Mouse (Mus musculus): ENCODE results near the gene Pcyt1a. TPM values are rescaled to one million over a fixed set of nuclear protein-coding genes. Genes with fewer than 3 reads are reported as not detected.

The Pcyt1a gene
- polyA plus RNA-seq, 1 experiment from 2014 or later, result 41.7 TPM

GRCm38 (mm10) chr16:32405716-32406115 lies 25.0 kb upstream of the Pcyt1a start:
- no peak overlapping the region for H3K27ac ChIP-seq
- WGBS, result 91% methylated on average over 9 of the region's 9 CpGs
- H3K4me1 ChIP-seq, result no peaks in the 10 kb centered on the region
- DNase-seq (ENCODE audit: extremely low spot score, low spot score), result no peak
- H3K9me3 ChIP-seq, result no peaks in the 10 kb centered on the region
- no peaks in the 10 kb centered on the region for H3K27me3 ChIP-seq (ENCODE audit: poor library complexity, severe bottlenecking)
- no peak overlapping the region for H3K4me3 ChIP-seq
- no peaks in the 10 kb centered on the region for H3K36me3 ChIP-seq (replicated peaks)

DNA sequence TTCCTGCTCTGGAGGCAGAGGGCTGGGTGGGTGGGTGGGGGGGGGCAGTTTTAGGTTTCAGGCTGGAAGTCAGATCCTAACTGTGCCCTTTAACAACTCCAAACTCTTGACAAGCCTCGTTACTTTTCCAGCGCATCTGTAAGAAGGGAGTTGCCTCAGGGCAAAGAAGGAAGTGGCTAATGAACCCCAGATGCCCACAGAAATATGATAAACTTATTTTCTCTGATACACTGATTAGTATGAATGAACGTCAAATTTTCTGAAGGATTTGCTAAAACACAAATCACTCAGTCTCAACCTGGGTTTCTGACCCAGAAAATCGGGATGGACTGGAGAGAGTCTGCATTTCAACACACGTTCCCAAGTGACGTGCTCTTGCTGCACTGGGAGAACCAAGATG lies 24.1 kb upstream of the Pcyt1a start:
- no peak overlapping the region for H3K4me3 ChIP-seq
- no peaks in the 10 kb centered on the region for H3K36me3 ChIP-seq (replicated peaks)
- 78% methylated on average over 6 of the region's 6 CpGs for WGBS
- no peak overlapping the region for H3K27ac ChIP-seq
- no peaks in the 10 kb centered on the region for H3K27me3 ChIP-seq (ENCODE audit: poor library complexity, severe bottlenecking)
- no peaks in the 10 kb centered on the region for H3K4me1 ChIP-seq
- H3K9me3 ChIP-seq, result no peaks in the 10 kb centered on the region
- no peak for DNase-seq (ENCODE audit: extremely low spot score, low spot score)

GRCm38 (mm10) chr16:32407730-32408129 lies 23.0 kb upstream of the Pcyt1a start:
- Histone ChIP-seq H3K36me3 (replicated peaks) (no peaks in the 10 kb centered on the region), H3K27ac (no peak overlapping the region), H3K27me3 (ENCODE audit: poor library complexity, severe bottlenecking) (no peaks in the 10 kb centered on the region), H3K4me3 (no peak overlapping the region), H3K9me3 (no peaks in the 10 kb centered on the region), H3K4me1 (no peaks in the 10 kb centered on the region)
- WGBS, result 85% methylated on average over 10 of the region's 10 CpGs
- DNase-seq (ENCODE audit: extremely low spot score, low spot score), result no peak

DNA sequence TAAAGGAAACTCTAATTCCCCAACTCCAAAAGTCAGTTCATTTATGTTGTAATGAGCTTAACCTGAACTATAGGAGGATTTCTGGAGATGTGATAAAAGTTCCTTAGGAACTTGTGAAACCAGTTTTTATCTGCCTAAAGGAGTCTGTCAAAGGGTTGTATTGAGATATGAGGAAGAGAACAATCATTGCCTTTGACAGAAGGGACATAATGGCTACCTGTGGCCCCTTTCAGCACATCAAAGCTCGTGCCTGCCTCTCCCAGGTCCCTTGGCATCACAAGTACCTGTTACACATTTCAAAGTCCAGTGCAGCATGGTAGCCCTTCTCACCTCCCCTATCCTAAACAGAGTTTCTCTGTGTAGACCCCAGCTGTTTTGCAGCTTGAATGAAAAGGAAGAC lies 13.3 kb upstream of the Pcyt1a start:
- DNase-seq (ENCODE audit: extremely low spot score, low spot score), result no peak
- 55% methylated on average over 1 of the region's 1 CpGs for WGBS
- no peaks in the 10 kb centered on the region for H3K36me3 ChIP-seq (replicated peaks)

DNA sequence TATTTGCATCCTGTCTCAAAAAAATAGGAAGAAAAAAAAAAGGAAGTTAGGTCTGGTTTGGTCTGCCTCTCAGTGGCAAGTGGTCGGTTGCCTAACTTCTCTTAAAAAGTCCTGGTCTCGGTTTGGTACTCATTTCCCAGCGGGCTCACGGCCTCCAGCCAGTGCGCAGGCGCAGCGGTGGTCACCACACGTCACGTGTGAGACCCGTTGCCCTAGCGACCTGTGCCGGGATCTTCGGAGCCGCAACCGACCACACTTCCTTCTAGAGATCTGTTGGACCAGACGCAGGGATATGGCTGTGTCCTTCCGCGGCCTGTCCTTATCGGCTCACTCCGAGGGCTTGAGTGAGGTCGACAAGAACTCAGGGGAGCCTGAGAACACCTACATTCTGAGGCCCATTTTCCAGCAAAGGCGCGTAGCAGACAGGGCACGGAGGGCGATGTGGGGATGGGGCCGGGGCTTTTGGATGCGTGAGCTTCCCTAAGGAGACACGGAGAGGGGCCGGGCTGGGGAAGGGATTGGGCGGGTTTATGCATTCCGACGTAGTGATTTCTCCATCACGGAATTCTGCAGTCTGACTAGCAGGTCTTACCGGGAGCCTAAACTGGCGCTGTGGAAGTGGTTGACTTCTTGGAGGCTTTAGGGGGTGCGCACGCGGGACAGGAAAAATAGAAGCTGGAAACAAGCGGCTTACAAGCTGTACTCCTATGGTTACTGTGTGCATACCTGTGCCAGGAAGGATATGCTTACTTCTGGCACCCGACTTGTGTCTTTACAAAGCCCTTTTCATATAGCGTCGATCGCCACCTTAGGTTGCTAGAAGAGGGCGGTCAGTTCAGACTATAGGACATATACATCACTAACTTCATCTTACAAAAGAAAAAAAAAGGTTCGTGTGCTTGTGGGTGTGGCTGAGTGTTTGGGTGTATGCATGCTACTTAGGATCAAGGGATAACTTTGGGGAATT lies 10.9 kb upstream of the Pcyt1a start, which contains the start of gene Tctex1d2:
Gene Tctex1d2, plus strand, starts transcription at position 186 of the 967 bp plus-strand sequence.
- Histone ChIP-seq H3K4me3 (peak within 1 kb of the TSS; percentile 70), H3K36me3 (replicated peaks) (no peaks in the 10 kb centered on the region)

More for the DNA sequence above, 13.3 kb upstream of the Pcyt1a start:
- Histone ChIP-seq H3K4me3 (no peak overlapping the region), H3K9me3 (no peaks in the 10 kb centered on the region), H3K27me3 (ENCODE audit: poor library complexity, severe bottlenecking) (no peaks in the 10 kb centered on the region), H3K4me1 (peaks cover 14% of the 10 kb centered on the region), H3K27ac (no peak overlapping the region)

DNA sequence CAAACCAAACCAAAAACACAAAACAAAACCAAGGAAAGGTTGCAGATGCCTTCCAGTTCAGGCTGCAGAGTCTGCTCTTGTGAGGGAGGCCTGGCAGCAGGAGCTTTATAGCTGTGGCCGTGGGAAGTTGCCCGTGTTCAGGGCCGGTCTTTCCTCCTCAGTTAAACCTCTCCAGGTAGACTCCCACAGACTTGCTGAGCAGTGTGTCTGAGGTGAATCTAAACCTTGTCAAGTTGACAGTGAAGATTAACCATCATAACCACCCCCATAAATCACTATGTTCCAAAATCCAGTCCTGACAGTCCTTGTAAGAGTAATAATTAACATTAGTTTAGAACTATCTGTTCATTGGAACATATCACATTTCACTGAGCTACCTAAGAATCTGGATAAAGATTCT lies 3.2 kb upstream of the Pcyt1a start:
- H3K36me3 ChIP-seq (replicated peaks), result 0 out of 2 replicates have a peak, but pooled peaks cover 5% of the 10 kb centered on the region
- no peaks in the 10 kb centered on the region for H3K9me3 ChIP-seq
- 95% methylated on average over 3 of the region's 3 CpGs for WGBS
- H3K27ac ChIP-seq, result no peak overlapping the region
- no peak for DNase-seq (ENCODE audit: extremely low spot score, low spot score)
- no peak overlapping the region for H3K4me3 ChIP-seq
- no peaks in the 10 kb centered on the region for H3K27me3 ChIP-seq (ENCODE audit: poor library complexity, severe bottlenecking)
- peaks cover 27% of the 10 kb centered on the region for H3K4me1 ChIP-seq

More for the DNA sequence above, 10.9 kb upstream of the Pcyt1a start, which contains the start of gene Tctex1d2:
- H3K9me3 ChIP-seq, result no peaks in the 10 kb centered on the region
- peak within 1 kb of the TSS; percentile 92 for H3K27ac ChIP-seq
- H3K4me1 ChIP-seq, result peaks cover 14% of the 10 kb centered on the region
- H3K27me3 ChIP-seq (ENCODE audit: poor library complexity, severe bottlenecking), result no peaks in the 10 kb centered on the region
- under 1% methylated on average over 45 of the region's 45 CpGs for WGBS
- DNase-seq (ENCODE audit: extremely low spot score, low spot score), result peak; percentile 95

- no peaks in the 10 kb centered on the region for H3K27me3 ChIP-seq (ENCODE audit: poor library complexity, severe bottlenecking)
- H3K4me1 ChIP-seq, result peaks cover 27% of the 10 kb centered on the region
- no peak for DNase-seq (ENCODE audit: extremely low spot score, low spot score)
- 0 out of 2 replicates have a peak, but pooled peaks cover 5% of the 10 kb centered on the region for H3K36me3 ChIP-seq (replicated peaks)
- peak overlapping the region; percentile 93 for H3K27ac ChIP-seq
- no peaks in the 10 kb centered on the region for H3K9me3 ChIP-seq
- H3K4me3 ChIP-seq, result peak overlapping the region; percentile 78
- 3% methylated on average over 28 of the region's 28 CpGs for WGBS
These were observed 398 bp downstream of the Pcyt1a start for GRCm38 (mm10) chr16:32431047-32431591.

GRCm38 (mm10) chr16:32431926-32432325 lies 1.2 kb downstream of the Pcyt1a start:
- WGBS, result 91% methylated on average over 1 of the region's 1 CpGs
- H3K4me3 ChIP-seq, result peak overlapping the region; percentile 78
- no peak for DNase-seq (ENCODE audit: extremely low spot score, low spot score)
- H3K27me3 ChIP-seq (ENCODE audit: poor library complexity, severe bottlenecking), result no peaks in the 10 kb centered on the region
- H3K36me3 ChIP-seq (replicated peaks), result no peaks in the 10 kb centered on the region
- H3K9me3 ChIP-seq, result no peaks in the 10 kb centered on the region
- H3K27ac ChIP-seq, result no peak overlapping the region
- H3K4me1 ChIP-seq, result peaks cover 27% of the 10 kb centered on the region

DNA sequence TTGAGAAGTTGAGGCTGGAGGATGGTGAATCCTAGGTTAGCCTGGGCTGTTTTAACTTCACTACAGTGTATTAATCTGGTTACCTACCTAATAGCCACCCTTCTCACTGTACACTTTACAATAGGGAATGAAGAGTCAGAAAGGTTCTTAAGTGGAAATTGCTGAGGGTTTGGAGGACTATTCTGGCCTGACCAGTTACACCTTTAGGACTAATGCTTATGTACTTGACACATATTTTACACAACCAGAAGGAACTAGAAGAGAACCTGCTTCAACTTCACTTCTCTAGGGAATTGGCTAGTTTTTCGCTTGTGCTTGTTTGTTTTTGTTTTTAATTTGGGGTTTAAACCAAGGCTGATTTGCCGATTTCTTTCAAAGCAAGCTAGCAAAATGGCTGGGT lies 2.4 kb downstream of the Pcyt1a start:
- DNase-seq (ENCODE audit: extremely low spot score, low spot score), result no peak
- Histone ChIP-seq H3K27me3 (ENCODE audit: poor library complexity, severe bottlenecking) (no peaks in the 10 kb centered on the region), H3K9me3 (no peaks in the 10 kb centered on the region), H3K36me3 (replicated peaks) (no peaks in the 10 kb centered on the region), H3K4me1 (peaks cover 27% of the 10 kb centered on the region), H3K4me3 (no peak overlapping the region), H3K27ac (no peak overlapping the region)
- 76% methylated on average over 2 of the region's 2 CpGs for whole genome bisulfite sequencing

- DNase-seq (ENCODE audit: extremely low spot score, low spot score), result no peak
- Histone ChIP-seq H3K9me3 (no peaks in the 10 kb centered on the region), H3K4me1 (peaks cover 27% of the 10 kb centered on the region), H3K36me3 (replicated peaks) (no peaks in the 10 kb centered on the region), H3K27me3 (ENCODE audit: poor library complexity, severe bottlenecking) (no peaks in the 10 kb centered on the region), H3K4me3 (no peak overlapping the region), H3K27ac (no peak overlapping the region)
- 72% methylated on average over 6 of the region's 6 CpGs for WGBS
These were observed 3.3 kb downstream of the Pcyt1a start for GRCm38 (mm10) chr16:32434066-32434465.

DNA sequence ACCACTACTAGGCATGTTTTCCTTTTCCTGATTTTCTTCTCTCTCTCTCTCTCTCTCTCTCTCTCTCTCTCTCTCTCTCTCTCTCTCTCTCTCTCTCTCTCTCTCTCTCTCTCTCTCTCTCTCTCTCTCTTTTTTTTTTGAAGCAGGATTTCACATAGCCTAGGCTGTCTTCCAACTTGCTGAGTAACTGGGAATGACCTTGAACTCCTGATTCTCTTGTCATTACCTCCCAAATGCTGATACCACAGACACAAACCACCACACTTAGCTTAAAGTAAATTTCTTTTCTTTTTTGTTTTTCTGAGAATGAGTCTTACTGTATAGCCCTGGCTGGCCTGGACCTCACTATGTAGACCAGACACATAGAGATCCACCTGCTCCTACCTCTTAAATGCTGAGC lies 4.0 kb downstream of the Pcyt1a start:
- Histone ChIP-seq H3K4me3 (no peak overlapping the region), H3K9me3 (no peaks in the 10 kb centered on the region), H3K36me3 (replicated peaks) (no peaks in the 10 kb centered on the region), H3K27ac (no peak overlapping the region), H3K4me1 (peaks cover 21% of the 10 kb centered on the region), H3K27me3 (ENCODE audit: poor library complexity, severe bottlenecking) (no peaks in the 10 kb centered on the region)
- DNase-seq (ENCODE audit: extremely low spot score, low spot score), result no peak

GRCm38 (mm10) chr16:32436657-32437056 lies 5.9 kb downstream of the Pcyt1a start:
- Histone ChIP-seq H3K36me3 (replicated peaks) (peaks cover 8% of the 10 kb centered on the region; the same call in 1 of the 2 replicates), H3K4me1 (peaks cover 5% of the 10 kb centered on the region), H3K4me3 (no peak overlapping the region), H3K27me3 (ENCODE audit: poor library complexity, severe bottlenecking) (no peaks in the 10 kb centered on the region), H3K27ac (no peak overlapping the region), H3K9me3 (no peaks in the 10 kb centered on the region)
- 68% methylated on average over 1 of the region's 1 CpGs for WGBS
- no peak for DNase-seq (ENCODE audit: extremely low spot score, low spot score)

DNA sequence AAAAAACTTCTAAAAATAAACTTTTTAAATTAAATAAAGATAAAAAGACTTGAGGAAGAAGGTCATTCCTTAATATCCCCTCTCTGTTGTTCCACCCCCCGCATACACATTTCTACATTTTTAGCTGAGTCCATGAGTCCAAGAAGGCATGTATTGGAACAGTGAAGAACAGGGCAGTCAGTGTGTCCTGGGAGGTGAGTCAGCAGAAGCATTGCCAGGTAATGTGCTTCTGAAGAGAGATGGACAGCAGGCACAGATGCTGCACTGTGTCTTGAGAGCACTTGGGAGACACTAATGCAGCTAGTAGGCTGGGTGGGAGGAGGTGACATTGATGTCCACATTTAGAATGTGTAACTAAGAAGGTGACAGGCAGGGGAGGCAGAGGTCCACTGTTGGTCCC lies 6.5 kb downstream of the Pcyt1a start:
- Histone ChIP-seq H3K4me3 (no peak overlapping the region), H3K4me1 (no peaks in the 10 kb centered on the region), H3K9me3 (no peaks in the 10 kb centered on the region), H3K27me3 (ENCODE audit: poor library complexity, severe bottlenecking) (no peaks in the 10 kb centered on the region), H3K36me3 (replicated peaks) (peaks cover 8% of the 10 kb centered on the region; the same call in 1 of the 2 replicates), H3K27ac (no peak overlapping the region)
- 94% methylated on average over 1 of the region's 1 CpGs for WGBS
- no peak for DNase-seq (ENCODE audit: extremely low spot score, low spot score)
